Mouse (Mus musculus): ENCODE measurements at regions not wholly inside any gene's neighbourhood (a gene's known extent, or its start where the extent isn't known, plus 50 kb on each side); places are given as distances from the start of the nearest gene placed in this dataset.

- Histone ChIP-seq H3K4me1 (replicated peaks; ENCODE audit: control insufficient read depth, insufficient read depth, low read length) (no peaks in the 10 kb centered on the region), H3K9ac (ENCODE audit: low read depth, low read length) (no peak overlapping the region), H3K9me3 (ENCODE audit: control insufficient read depth, low read length) (no peaks in the 10 kb centered on the region), H3K27me3 (ENCODE audit: control insufficient read depth, insufficient read depth, low read length) (no peaks in the 10 kb centered on the region), H3K4me3 (ENCODE audit: low read depth, low read length) (no peak overlapping the region), H3K27ac (ENCODE audit: low read depth, low read length) (no peak overlapping the region), H3K36me3 (ENCODE audit: control insufficient read depth, insufficient read depth, low read length) (no peaks in the 10 kb centered on the region), H3K4me2 (replicated peaks; ENCODE audit: low read depth, low read length) (no peak overlapping the region)
- 84% methylated on average over 10 of the region's 10 CpGs for WGBS
- no peak for ATAC-seq (ENCODE audit: low FRiP score)
- DNase-seq (ENCODE audit: low spot score) = no peak
Observed at GRCm38 (mm10) chr14:61898664-61899063, 291.4 kb downstream of the Kcnrg start.

- 70% methylated on average over 4 of the region's 4 CpGs for WGBS
- ATAC-seq (ENCODE audit: low FRiP score) = no peak
- H3K9me3 ChIP-seq (ENCODE audit: control insufficient read depth, low read length) = no peaks in the 10 kb centered on the region
- H3K4me1 ChIP-seq (replicated peaks; ENCODE audit: control insufficient read depth, insufficient read depth, low read length) = no peaks in the 10 kb centered on the region
- no peak overlapping the region for H3K27ac ChIP-seq (ENCODE audit: low read depth, low read length)
- no peak overlapping the region for H3K9ac ChIP-seq (ENCODE audit: low read depth, low read length)
- no peak overlapping the region for H3K4me2 ChIP-seq (replicated peaks; ENCODE audit: low read depth, low read length)
- no peak for DNase-seq (ENCODE audit: low spot score)
- H3K4me3 ChIP-seq (ENCODE audit: low read depth, low read length) = no peak overlapping the region
- no peaks in the 10 kb centered on the region for H3K27me3 ChIP-seq (ENCODE audit: control insufficient read depth, insufficient read depth, low read length)
- H3K36me3 ChIP-seq (ENCODE audit: control insufficient read depth, insufficient read depth, low read length) = no peaks in the 10 kb centered on the region
Observed at GRCm38 (mm10) chr14:61904426-61905124, 297.3 kb downstream of the Kcnrg start.

GRCm38 (mm10) chr14:61918113-61918512 lies 310.9 kb downstream of the Kcnrg start:
- Histone ChIP-seq H3K27me3 (ENCODE audit: control insufficient read depth, insufficient read depth, low read length) (no peaks in the 10 kb centered on the region), H3K9ac (ENCODE audit: low read depth, low read length) (no peak overlapping the region), H3K4me1 (replicated peaks; ENCODE audit: control insufficient read depth, insufficient read depth, low read length) (no peaks in the 10 kb centered on the region), H3K9me3 (ENCODE audit: control insufficient read depth, low read length) (no peaks in the 10 kb centered on the region), H3K36me3 (ENCODE audit: control insufficient read depth, insufficient read depth, low read length) (no peaks in the 10 kb centered on the region), H3K4me3 (ENCODE audit: low read depth, low read length) (no peak overlapping the region), H3K4me2 (replicated peaks; ENCODE audit: low read depth, low read length) (no peak overlapping the region), H3K27ac (ENCODE audit: low read depth, low read length) (no peak overlapping the region)
- no peak for ATAC-seq (ENCODE audit: low FRiP score)
- DNase-seq (ENCODE audit: low spot score) = no peak

GRCm38 (mm10) chr14:61931811-61932210 lies 324.6 kb downstream of the Kcnrg start:
- 92% methylated on average over 8 of the region's 8 CpGs for WGBS
- Histone ChIP-seq H3K4me2 (replicated peaks; ENCODE audit: low read depth, low read length) (no peak overlapping the region), H3K9me3 (ENCODE audit: control insufficient read depth, low read length) (no peaks in the 10 kb centered on the region), H3K4me3 (ENCODE audit: low read depth, low read length) (no peak overlapping the region), H3K36me3 (ENCODE audit: control insufficient read depth, insufficient read depth, low read length) (no peaks in the 10 kb centered on the region), H3K4me1 (replicated peaks; ENCODE audit: control insufficient read depth, insufficient read depth, low read length) (no peaks in the 10 kb centered on the region), H3K9ac (ENCODE audit: low read depth, low read length) (no peak overlapping the region), H3K27ac (ENCODE audit: low read depth, low read length) (no peak overlapping the region), H3K27me3 (ENCODE audit: control insufficient read depth, insufficient read depth, low read length) (no peaks in the 10 kb centered on the region)
- DNase-seq (ENCODE audit: low spot score) (no peak), ATAC-seq (ENCODE audit: low FRiP score) (no peak)

- H3K4me2 ChIP-seq (replicated peaks; ENCODE audit: low read depth, low read length) = no peak overlapping the region
- no peak for ATAC-seq (ENCODE audit: low FRiP score)
Observed at GRCm38 (mm10) chr14:61941682-61942081, 334.4 kb downstream of the Kcnrg start.

GRCm38 (mm10) chr14:61945659-61946058 lies 338.4 kb downstream of the Kcnrg start:
- H3K36me3 ChIP-seq (ENCODE audit: control insufficient read depth, insufficient read depth, low read length) = no peaks in the 10 kb centered on the region
- no peaks in the 10 kb centered on the region for H3K4me1 ChIP-seq (replicated peaks; ENCODE audit: control insufficient read depth, insufficient read depth, low read length)
- WGBS = 49% methylated on average over 5 of the region's 5 CpGs
- no peak for DNase-seq (ENCODE audit: low spot score)
- no peak overlapping the region for H3K4me2 ChIP-seq (replicated peaks; ENCODE audit: low read depth, low read length)
- no peaks in the 10 kb centered on the region for H3K9me3 ChIP-seq (ENCODE audit: control insufficient read depth, low read length)
- ATAC-seq (ENCODE audit: low FRiP score) = no peak
- H3K9ac ChIP-seq (ENCODE audit: low read depth, low read length) = no peak overlapping the region
- no peak overlapping the region for H3K4me3 ChIP-seq (ENCODE audit: low read depth, low read length)
- no peak overlapping the region for H3K27ac ChIP-seq (ENCODE audit: low read depth, low read length)
- H3K27me3 ChIP-seq (ENCODE audit: control insufficient read depth, insufficient read depth, low read length) = no peaks in the 10 kb centered on the region

More at GRCm38 (mm10) chr14:61941682-61942081, 334.4 kb downstream of the Kcnrg start:
- Histone ChIP-seq H3K9me3 (ENCODE audit: control insufficient read depth, low read length) (no peaks in the 10 kb centered on the region), H3K4me1 (replicated peaks; ENCODE audit: control insufficient read depth, insufficient read depth, low read length) (no peaks in the 10 kb centered on the region), H3K9ac (ENCODE audit: low read depth, low read length) (no peak overlapping the region), H3K36me3 (ENCODE audit: control insufficient read depth, insufficient read depth, low read length) (no peaks in the 10 kb centered on the region), H3K27ac (ENCODE audit: low read depth, low read length) (no peak overlapping the region), H3K27me3 (ENCODE audit: control insufficient read depth, insufficient read depth, low read length) (no peaks in the 10 kb centered on the region), H3K4me3 (ENCODE audit: low read depth, low read length) (no peak overlapping the region)
- no peak for DNase-seq (ENCODE audit: low spot score)
- 84% methylated on average over 7 of the region's 7 CpGs for WGBS

- no peak for ATAC-seq (ENCODE audit: low FRiP score)
- H3K9me3 ChIP-seq (ENCODE audit: control insufficient read depth, low read length) = no peaks in the 10 kb centered on the region
- DNase-seq (ENCODE audit: low spot score) = peak; percentile 23
- no peaks in the 10 kb centered on the region for H3K36me3 ChIP-seq (ENCODE audit: control insufficient read depth, insufficient read depth, low read length)
- H3K4me2 ChIP-seq (replicated peaks; ENCODE audit: low read depth, low read length) = no peak overlapping the region
- no peak overlapping the region for H3K9ac ChIP-seq (ENCODE audit: low read depth, low read length)
- no peaks in the 10 kb centered on the region for H3K4me1 ChIP-seq (replicated peaks; ENCODE audit: control insufficient read depth, insufficient read depth, low read length)
- WGBS = 45% methylated on average over 6 of the region's 6 CpGs
- no peak overlapping the region for H3K27ac ChIP-seq (ENCODE audit: low read depth, low read length)
- H3K27me3 ChIP-seq (ENCODE audit: control insufficient read depth, insufficient read depth, low read length) = no peaks in the 10 kb centered on the region
- H3K4me3 ChIP-seq (ENCODE audit: low read depth, low read length) = no peak overlapping the region
Observed at GRCm38 (mm10) chr14:61949446-61949845, 342.2 kb downstream of the Kcnrg start.

- Histone ChIP-seq H3K9me3 (ENCODE audit: control insufficient read depth, low read length) (no peaks in the 10 kb centered on the region), H3K36me3 (ENCODE audit: control insufficient read depth, insufficient read depth, low read length) (no peaks in the 10 kb centered on the region), H3K4me1 (replicated peaks; ENCODE audit: control insufficient read depth, insufficient read depth, low read length) (no peaks in the 10 kb centered on the region), H3K4me2 (replicated peaks; ENCODE audit: low read depth, low read length) (no peak overlapping the region), H3K9ac (ENCODE audit: low read depth, low read length) (no peak overlapping the region), H3K27ac (ENCODE audit: low read depth, low read length) (no peak overlapping the region), H3K4me3 (ENCODE audit: low read depth, low read length) (no peak overlapping the region), H3K27me3 (ENCODE audit: control insufficient read depth, insufficient read depth, low read length) (no peaks in the 10 kb centered on the region)
- DNase-seq (ENCODE audit: low spot score) (peak; percentile 26), ATAC-seq (ENCODE audit: low FRiP score) (no peak)
- 48% methylated on average over 3 of the region's 3 CpGs for WGBS
Observed at GRCm38 (mm10) chr14:61950004-61950403, 342.4 kb upstream of the Rnaseh2b start.

GRCm38 (mm10) chr14:61953029-61953428 lies 339.4 kb upstream of the Rnaseh2b start:
- Histone ChIP-seq H3K36me3 (ENCODE audit: control insufficient read depth, insufficient read depth, low read length) (no peaks in the 10 kb centered on the region), H3K4me3 (ENCODE audit: low read depth, low read length) (no peak overlapping the region), H3K27ac (ENCODE audit: low read depth, low read length) (no peak overlapping the region), H3K9me3 (ENCODE audit: control insufficient read depth, low read length) (no peaks in the 10 kb centered on the region), H3K9ac (ENCODE audit: low read depth, low read length) (no peak overlapping the region), H3K4me1 (replicated peaks; ENCODE audit: control insufficient read depth, insufficient read depth, low read length) (no peaks in the 10 kb centered on the region), H3K27me3 (ENCODE audit: control insufficient read depth, insufficient read depth, low read length) (no peaks in the 10 kb centered on the region), H3K4me2 (replicated peaks; ENCODE audit: low read depth, low read length) (no peak overlapping the region)
- no peak for DNase-seq (ENCODE audit: low spot score)
- no peak for ATAC-seq (ENCODE audit: low FRiP score)
- 91% methylated on average over 4 of the region's 4 CpGs for WGBS

All from hindbrain, embryonic 11.5 days (tissue).